Mouse (Mus musculus) stomach, postnatal 0 days (tissue): ENCODE data around the gene Rtp4.

Experiments
- CTCF ChIP-seq: IDR thresholded peaks from 2 replicates; pipeline ENCODE4 v1.5.1; 2016; ENCODE audit warnings: antibody characterized with exemption, low read depth, mild to moderate bottlenecking, moderate library complexity
- EP300 ChIP-seq: optimal IDR thresholded peaks from 2 replicates; pipeline ENCODE3; 2016; ENCODE audit warnings: antibody characterized with exemption

- TF ChIP-seq CTCF, result no peak
- no peak for TF ChIP-seq EP300
Observed at GRCm38 (mm10) chr16:23497881-23498280, 22.2 kb upstream of the Rtp4 start.
